Comparison of ENCODE assay signal across 17 mouse cellular contexts in the genomic region with DNA sequence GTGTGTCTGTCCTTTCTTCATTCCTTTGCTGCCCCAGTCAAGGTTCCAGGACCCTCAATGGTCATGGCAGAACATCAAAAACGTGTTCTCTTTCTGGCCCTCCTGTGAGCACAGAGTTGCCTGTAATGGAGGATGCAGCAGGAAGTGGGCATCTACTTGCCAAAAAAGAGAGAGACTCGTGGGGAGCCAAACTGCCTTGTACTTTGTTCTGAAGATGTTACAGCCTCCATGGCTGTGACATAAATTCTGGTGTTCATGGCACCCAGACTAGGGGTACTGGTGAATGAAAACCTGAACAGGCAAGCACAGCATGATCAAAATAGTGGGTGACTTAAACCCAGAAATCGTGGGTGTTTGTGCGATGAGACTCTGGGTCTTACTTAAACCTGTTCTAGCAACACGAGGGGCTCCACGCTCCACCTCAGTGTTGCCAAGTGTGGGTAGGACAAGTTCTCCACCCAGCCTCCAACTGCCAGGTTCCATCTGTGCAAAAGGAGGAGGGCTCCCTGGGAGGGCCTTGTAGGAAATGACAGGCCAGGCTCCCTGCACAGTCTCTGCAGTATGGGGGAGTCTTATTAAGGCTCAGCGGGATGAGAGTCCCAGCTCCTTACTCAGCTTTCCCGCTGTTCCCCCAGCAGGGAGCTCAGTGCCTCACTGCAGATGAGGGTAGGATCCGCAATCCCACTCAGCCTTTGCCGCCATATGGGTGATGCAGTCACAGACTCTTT. TPM values are rescaled to one million over a fixed set of nuclear protein-coding genes. Genes with fewer than 3 reads are reported as not detected.
DNase-seq lines count a peak whose midpoint lies in the region; ATAC-seq and TF ChIP-seq lines count a peak whose summit lies in the region.
"Had no signal": no experiment of that assay in that cellular context is flagged by ENCODE, and none has a peak within 500 bp of the region (broad histone marks: within the 10 kb centered on the region; RNA-seq: fewer than 3 reads in every experiment).

No protein-coding gene starts in this region.

- H3K27ac ChIP-seq in forebrain, postnatal 0 days (ENCODE audit: low read depth, low read length): no peak overlapping the region
- H3K27ac ChIP-seq in forebrain, embryonic 16.5 days (ENCODE audit: low read length): no peak overlapping the region
- no peak overlapping the region for H3K27ac ChIP-seq in heart, embryonic 12.5 days (ENCODE audit: poor library complexity, severe bottlenecking)
- no peak overlapping the region for H3K27ac ChIP-seq in forebrain, embryonic 12.5 days
- no peak overlapping the region for H3K27ac ChIP-seq in lung, postnatal 0 days (ENCODE audit: low read length)
- H3K27ac ChIP-seq: hindbrain, postnatal 0 days; neural tube, embryonic 15.5 days had no signal

- H3K4me3 ChIP-seq in forebrain, postnatal 0 days (ENCODE audit: low read depth, low read length): no peak overlapping the region
- H3K4me3 ChIP-seq in forebrain, embryonic 16.5 days (replicated peaks; ENCODE audit: low read length): no peak overlapping the region
- no peak overlapping the region for H3K4me3 ChIP-seq in heart, embryonic 12.5 days
- no peak overlapping the region for H3K4me3 ChIP-seq in forebrain, embryonic 12.5 days (replicated peaks)
- H3K4me3 ChIP-seq in lung, postnatal 0 days (ENCODE audit: low read depth, low read length): no peak overlapping the region
- H3K4me3 ChIP-seq: neural tube, embryonic 15.5 days had no signal

- no peak for TF ChIP-seq CTCF in forebrain, postnatal 0 days (IDR thresholded peaks at IDR 0.05; ENCODE audit: low read depth)
- TF ChIP-seq CTCF in lung, postnatal 0 days (IDR thresholded peaks at IDR 0.05): no peak

- no peaks in the 10 kb centered on the region; the same call in 1 of the 2 replicates for H3K4me1 ChIP-seq in forebrain, postnatal 0 days (ENCODE audit: insufficient read depth)
- H3K4me1 ChIP-seq in forebrain, embryonic 16.5 days (replicated peaks; ENCODE audit: control insufficient read depth, insufficient read depth, low read length): no peaks in the 10 kb centered on the region
- peaks cover 6% of the 10 kb centered on the region for H3K4me1 ChIP-seq in heart, embryonic 12.5 days (replicated peaks)
- no peaks in the 10 kb centered on the region for H3K4me1 ChIP-seq in forebrain, embryonic 12.5 days
- no peaks in the 10 kb centered on the region for H3K4me1 ChIP-seq in lung, postnatal 0 days (ENCODE audit: insufficient read depth, low read depth, low read length)
- H3K4me1 ChIP-seq: neural tube, embryonic 15.5 days had no signal

- H3K4me2 ChIP-seq in forebrain, postnatal 0 days (ENCODE audit: low read depth): no peak overlapping the region
- H3K4me2 ChIP-seq in forebrain, embryonic 16.5 days (ENCODE audit: low read length): no peak overlapping the region
- no peak overlapping the region for H3K4me2 ChIP-seq in heart, embryonic 12.5 days
- H3K4me2 ChIP-seq in forebrain, embryonic 12.5 days: no peak overlapping the region
- no peak overlapping the region for H3K4me2 ChIP-seq in lung, postnatal 0 days (replicated peaks; ENCODE audit: low read depth, low read length)
- H3K4me2 ChIP-seq: neural tube, embryonic 15.5 days had no signal

- H3K9ac ChIP-seq in forebrain, postnatal 0 days: no peak overlapping the region
- H3K9ac ChIP-seq in forebrain, embryonic 16.5 days (replicated peaks; ENCODE audit: low read depth, low read length): no peak overlapping the region
- no peak overlapping the region for H3K9ac ChIP-seq in heart, embryonic 12.5 days
- no peak overlapping the region for H3K9ac ChIP-seq in forebrain, embryonic 12.5 days
- no peak overlapping the region for H3K9ac ChIP-seq in lung, postnatal 0 days (replicated peaks; ENCODE audit: low read depth)
- H3K9ac ChIP-seq: neural tube, embryonic 15.5 days had no signal

- no peaks in the 10 kb centered on the region for H3K9me3 ChIP-seq in forebrain, postnatal 0 days (ENCODE audit: low read length)
- H3K9me3 ChIP-seq in forebrain, embryonic 16.5 days (ENCODE audit: control insufficient read depth, low read length): no peaks in the 10 kb centered on the region
- no peaks in the 10 kb centered on the region for H3K9me3 ChIP-seq in heart, embryonic 12.5 days (replicated peaks)
- no peaks in the 10 kb centered on the region for H3K9me3 ChIP-seq in forebrain, embryonic 12.5 days
- no peaks in the 10 kb centered on the region for H3K9me3 ChIP-seq in lung, postnatal 0 days (ENCODE audit: low read length)
- H3K9me3 ChIP-seq: G1E; neural tube, embryonic 15.5 days had no signal

- 61% methylated on average over 10 of the region's 10 CpGs for WGBS in forebrain, postnatal 0 days
- WGBS in forebrain, embryonic 16.5 days: 60% methylated on average over 10 of the region's 10 CpGs
- WGBS in heart, embryonic 12.5 days: 69% methylated on average over 10 of the region's 10 CpGs
- WGBS in forebrain, embryonic 12.5 days: 68% methylated on average over 10 of the region's 10 CpGs
- WGBS in lung, postnatal 0 days: 71% methylated on average over 10 of the region's 10 CpGs

- ATAC-seq in forebrain, postnatal 0 days: peak; percentile 50
- no peak for ATAC-seq in forebrain, embryonic 16.5 days
- no peak for ATAC-seq in heart, embryonic 12.5 days (ENCODE audit: insufficient number of reproducible peaks, low FRiP score)
- no peak for ATAC-seq in forebrain, embryonic 12.5 days (ENCODE audit: low FRiP score)
- ATAC-seq in lung, postnatal 0 days: no peak
- ATAC-seq: hindbrain, postnatal 0 days had no signal

- no peaks in the 10 kb centered on the region for H3K36me3 ChIP-seq in forebrain, postnatal 0 days (ENCODE audit: insufficient read depth)
- H3K36me3 ChIP-seq in forebrain, embryonic 16.5 days (ENCODE audit: control insufficient read depth, insufficient read depth): no peaks in the 10 kb centered on the region
- H3K36me3 ChIP-seq in heart, embryonic 12.5 days: no peaks in the 10 kb centered on the region
- no peaks in the 10 kb centered on the region for H3K36me3 ChIP-seq in forebrain, embryonic 12.5 days (replicated peaks)
- no peaks in the 10 kb centered on the region for H3K36me3 ChIP-seq in lung, postnatal 0 days (ENCODE audit: insufficient read depth, low read length)
- H3K36me3 ChIP-seq: G1E; neural tube, embryonic 15.5 days had no signal

- TF ChIP-seq EP300 in lung, postnatal 0 days (IDR thresholded peaks at IDR 0.05): no peak

- no peak for DNase-seq in forebrain, postnatal 0 days
- DNase-seq in frontal cortex, postnatal 14 days (ENCODE audit: low spot score in 2 of 2): peak; percentile 46 to 53
- peak; percentile 50 to 72 for DNase-seq in layer of hippocampus, postnatal 14 days (ENCODE audit: low spot score in 2 of 2)
- DNase-seq in right cerebral cortex, postnatal 10 days (ENCODE audit: low spot score in 2 of 2): peak; percentile 48 to 63
- DNase-seq in lung, postnatal 0 days (ENCODE audit: low spot score): no peak
- DNase-seq: gastrocnemius, postnatal 14 days; kidney, postnatal 14 days; liver; spleen, adult 18-20 months had no signal

- no peaks in the 10 kb centered on the region for H3K27me3 ChIP-seq in forebrain, postnatal 0 days (ENCODE audit: insufficient read depth, low read length)
- no peaks in the 10 kb centered on the region for H3K27me3 ChIP-seq in forebrain, embryonic 16.5 days (replicated peaks; ENCODE audit: control insufficient read depth, insufficient read depth, low read length)
- H3K27me3 ChIP-seq in heart, embryonic 12.5 days (replicated peaks): no peaks in the 10 kb centered on the region
- no peaks in the 10 kb centered on the region for H3K27me3 ChIP-seq in forebrain, embryonic 12.5 days
- H3K27me3 ChIP-seq in lung, postnatal 0 days (replicated peaks; ENCODE audit: insufficient read depth, low read length): no peaks in the 10 kb centered on the region
- H3K27me3 ChIP-seq: neural tube, embryonic 15.5 days had no signal

RNA-seq across cellular contexts. Expression of gene Art2b, which starts 32.2 kb away (rescaled TPM):
- not detected in 2 replicates for total RNA-seq in forebrain, postnatal 0 days (2014; rRNA removed)
- not detected in 2 replicates for polyA plus RNA-seq in forebrain, postnatal 0 days (2015; fragmentation: Nextera tagmentation; extraction: Ambion mirVana)
- not detected in 2 replicates for polyA plus RNA-seq in forebrain, embryonic 16.5 days (2015; fragmentation: Nextera tagmentation; extraction: Ambion mirVana)
- total RNA-seq in layer of hippocampus, postnatal 14 days (2021): not detected
- not detected in 2 replicates for polyA plus RNA-seq in heart, embryonic 12.5 days (2016; fragmentation: Nextera tagmentation; extraction: Ambion mirVana)
- not detected in 2 replicates for polyA plus RNA-seq in forebrain, embryonic 12.5 days (2016; fragmentation: Nextera tagmentation; extraction: Ambion mirVana)
- not detected in 2 replicates for polyA plus RNA-seq in lung, postnatal 0 days (2015; fragmentation: Nextera tagmentation; extraction: Ambion mirVana)
- total RNA-seq: G1E; gastrocnemius, postnatal 14 days; hindbrain, postnatal 0 days; midbrain, postnatal 0 days had no signal
- polyA plus RNA-seq: G1E; heart, embryonic 14.5 days; hindbrain, postnatal 0 days; midbrain, postnatal 0 days; neural tube, embryonic 15.5 days had no signal

RNA-seq across cellular contexts. Expression of gene Clpb, which starts 45.8 kb away (rescaled TPM):
- 40.6 and 45.9 TPM in 2 replicates for total RNA-seq in forebrain, postnatal 0 days (2014; rRNA removed)
- 34.6 and 38.3 TPM in 2 replicates for polyA plus RNA-seq in forebrain, postnatal 0 days (2015; fragmentation: Nextera tagmentation; extraction: Ambion mirVana)
- 42.0 and 51.9 TPM in 2 replicates for polyA plus RNA-seq in forebrain, embryonic 16.5 days (2015; fragmentation: Nextera tagmentation; extraction: Ambion mirVana)
- 10 to 100 TPM; 43.7 to 46.5 TPM for total RNA-seq in layer of hippocampus, postnatal 14 days (2021)
- 44.8 and 47.8 TPM in 2 replicates for polyA plus RNA-seq in heart, embryonic 12.5 days (2016; fragmentation: Nextera tagmentation; extraction: Ambion mirVana)
- 38.2 and 43.9 TPM in 2 replicates for polyA plus RNA-seq in forebrain, embryonic 12.5 days (2016; fragmentation: Nextera tagmentation; extraction: Ambion mirVana)
- polyA plus RNA-seq in lung, postnatal 0 days (2015; fragmentation: Nextera tagmentation; extraction: Ambion mirVana): 21.1 and 23.4 TPM in 2 replicates

Comparison
In these comparisons a context has a peak if more than half of its experiments do, and no peak if none do; other contexts are left out.
1. DNase-seq: peak in frontal cortex, postnatal 14 days (2 of 2), layer of hippocampus, postnatal 14 days (2 of 2) and right cerebral cortex, postnatal 10 days (2 of 2); none in forebrain, postnatal 0 days (single experiment) and lung, postnatal 0 days (single experiment).